Mouse (Mus musculus): ENCODE results near the gene Tmem62.
A peak's percentile ranks its signal among the peaks of the same experiment; 100 is the strongest.
"Not testable (repeated sequence)": the region's sequence is repeated elsewhere in the genome, so short reads cannot be mapped to it uniquely, and the experiment has no call there.

Tmem62 gene

DNA sequence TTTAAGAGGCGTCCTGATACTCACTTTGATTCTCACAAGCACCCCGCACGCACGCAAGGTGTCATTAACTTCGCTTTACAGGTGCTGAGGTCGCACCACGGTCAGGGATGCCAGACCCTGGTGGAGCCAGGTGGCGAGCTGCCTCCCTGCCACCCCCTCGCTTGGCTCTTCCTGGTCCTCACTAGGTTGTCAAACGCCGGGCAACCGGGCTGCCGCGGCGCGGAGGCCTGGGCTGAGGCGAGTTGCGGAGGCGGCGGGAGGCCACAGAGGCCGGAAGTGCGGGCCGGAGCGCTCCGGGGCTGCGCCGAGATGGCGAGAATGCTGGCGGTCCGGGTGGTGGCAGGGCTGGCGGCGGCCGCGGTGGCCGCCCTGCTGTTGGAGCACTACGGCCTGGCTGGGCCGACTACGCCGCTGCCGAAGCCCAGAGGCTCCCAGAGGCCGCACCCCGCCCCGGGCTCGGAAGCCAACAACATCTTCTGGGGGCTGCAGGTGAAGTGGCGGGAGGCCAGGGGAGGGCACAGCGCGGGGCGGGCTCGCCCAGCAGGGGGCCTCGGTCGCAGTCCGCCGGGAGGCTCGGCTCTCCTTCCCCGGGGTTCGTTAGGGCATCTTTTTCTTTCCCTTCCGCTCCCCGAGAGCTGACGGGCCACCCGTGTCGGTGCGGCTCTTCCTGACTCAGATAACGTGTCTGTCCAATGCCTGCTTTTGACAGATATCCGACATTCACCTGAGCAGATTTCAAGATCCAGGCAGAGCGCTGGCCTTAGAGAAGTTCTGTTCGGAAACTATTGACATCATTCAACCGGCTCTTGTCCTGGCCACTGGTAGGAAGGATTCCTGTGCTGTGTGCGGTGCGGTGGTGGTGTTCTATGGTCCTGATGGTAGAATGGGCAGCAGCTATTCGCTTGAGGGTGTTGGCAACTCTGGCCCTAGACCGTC, at the start of gene Tmem62:
Gene Tmem62 (plus strand): TSS at position 28 of the 936 bp plus-strand sequence.
- no peak for DNase-seq (ENCODE audit: low read depth)

DNA sequence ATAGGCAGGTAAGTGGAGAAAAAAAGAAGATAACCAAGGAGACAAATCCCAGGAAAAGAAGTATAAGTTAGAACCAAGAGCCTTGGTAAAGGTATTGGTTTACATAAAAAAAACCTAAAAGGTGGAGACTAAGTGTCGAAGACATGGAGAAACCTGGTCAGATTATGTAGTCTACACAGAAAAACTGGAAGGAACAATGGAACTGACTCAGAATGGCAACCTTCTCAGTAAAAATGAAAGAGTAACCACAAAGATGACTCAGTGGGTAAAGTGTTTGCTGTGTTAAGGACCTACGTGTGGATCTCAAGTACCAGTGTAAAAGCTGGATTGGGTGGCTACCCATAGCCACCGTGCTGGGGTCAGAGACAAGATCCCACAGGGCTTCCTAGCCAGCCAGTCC, 43.8 kb upstream of the Tmem62 start:
- no peak for DNase-seq (ENCODE audit: low read depth)

DNA sequence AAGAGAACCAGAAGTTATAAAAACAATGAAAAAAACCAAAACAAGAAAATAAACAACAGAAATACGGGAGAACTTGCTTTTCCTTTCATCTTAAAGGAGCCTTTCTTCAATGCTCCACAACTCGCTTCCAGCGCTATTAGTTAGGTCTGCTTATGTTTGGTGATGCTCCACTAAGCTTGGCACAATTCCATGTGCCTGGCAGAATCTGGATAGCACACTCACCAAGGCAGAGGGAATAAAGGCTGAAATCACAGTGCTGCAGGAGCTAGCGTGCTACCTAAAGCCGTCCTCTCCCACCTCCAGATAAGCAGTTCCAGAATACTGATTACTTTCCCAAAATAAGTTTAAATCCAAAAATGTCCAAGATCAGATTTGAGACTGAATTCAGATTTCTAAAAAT, 25.6 kb upstream of the Tmem62 start:
- no peak for DNase-seq (ENCODE audit: low read depth)

DNA sequence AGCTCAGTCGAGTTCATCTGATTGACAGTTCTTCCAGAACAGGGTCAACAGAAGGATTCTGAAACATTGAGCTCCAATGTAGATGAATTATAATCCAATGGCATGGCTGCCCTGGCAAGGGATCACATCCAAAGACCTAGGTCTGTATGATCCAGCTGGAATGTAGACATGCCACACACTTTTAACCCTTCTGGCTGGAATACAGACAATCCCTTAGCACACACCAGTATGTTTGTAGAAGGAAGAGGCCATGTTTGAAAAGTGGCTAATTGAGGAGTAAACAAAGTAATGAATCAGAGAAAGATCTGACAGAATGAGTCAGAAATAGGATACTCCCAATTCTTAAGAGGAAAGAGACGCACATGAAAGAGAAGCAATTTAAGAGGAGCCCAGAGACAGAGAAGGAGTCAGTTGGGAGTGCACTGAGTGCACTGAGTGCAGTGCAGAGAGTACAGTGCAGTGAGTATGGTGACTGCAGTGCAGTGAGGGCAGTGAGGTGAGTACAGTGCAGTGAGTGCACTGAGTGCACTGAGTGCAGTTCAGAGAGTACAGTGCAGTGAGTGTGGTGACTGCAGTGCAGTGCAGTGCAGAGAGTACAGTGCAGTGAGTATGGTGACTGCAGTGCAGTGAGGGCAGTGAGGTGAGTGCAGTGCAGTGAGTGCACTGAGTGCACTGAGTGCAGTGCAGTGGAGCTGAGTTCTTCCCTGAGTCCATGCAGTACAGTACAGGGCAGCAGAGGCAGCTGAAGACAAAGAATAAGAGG, 24.5 kb upstream of the Tmem62 start:
- DNase-seq (ENCODE audit: low read depth), result no peak

DNA sequence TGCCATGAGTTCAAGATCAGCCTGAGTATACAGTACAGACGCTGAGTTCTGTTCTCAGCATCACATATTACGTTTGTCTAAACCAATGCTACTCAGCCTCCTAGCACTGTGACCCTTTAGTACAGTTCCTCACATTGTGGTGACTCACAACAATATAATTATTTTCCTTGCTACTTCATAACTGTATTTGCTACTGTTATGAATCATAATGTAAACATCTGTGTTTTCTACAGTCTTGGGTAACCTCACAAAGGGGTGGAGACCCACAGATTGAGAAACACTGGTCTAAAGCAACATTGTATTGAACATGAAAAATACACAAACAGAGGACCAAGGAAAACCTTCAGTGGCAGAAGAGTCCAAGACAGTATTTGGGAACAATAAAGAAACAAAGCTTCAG, 17.5 kb upstream of the Tmem62 start:
- DNase-seq (ENCODE audit: low read depth), result no peak

DNA sequence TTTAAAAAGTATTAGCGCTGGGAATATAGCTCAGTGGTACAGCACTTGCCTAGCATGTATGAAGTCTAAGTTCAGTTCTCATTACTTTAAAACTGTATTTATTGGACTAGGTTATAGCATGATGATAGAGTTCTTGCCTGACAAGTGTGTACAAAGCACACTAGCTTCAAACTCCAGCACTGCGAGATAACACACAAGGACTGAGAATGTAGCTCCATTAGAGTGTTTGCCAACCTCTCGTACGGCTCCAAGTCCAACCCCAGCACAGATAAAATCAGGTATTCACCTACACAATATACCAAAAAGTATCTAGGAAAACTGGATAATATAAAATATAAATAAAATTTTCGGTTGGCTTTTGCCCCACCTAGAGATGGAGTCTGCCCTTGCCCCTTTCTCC, 17.0 kb upstream of the Tmem62 start:
- DNase-seq (ENCODE audit: low read depth), result no peak

DNA sequence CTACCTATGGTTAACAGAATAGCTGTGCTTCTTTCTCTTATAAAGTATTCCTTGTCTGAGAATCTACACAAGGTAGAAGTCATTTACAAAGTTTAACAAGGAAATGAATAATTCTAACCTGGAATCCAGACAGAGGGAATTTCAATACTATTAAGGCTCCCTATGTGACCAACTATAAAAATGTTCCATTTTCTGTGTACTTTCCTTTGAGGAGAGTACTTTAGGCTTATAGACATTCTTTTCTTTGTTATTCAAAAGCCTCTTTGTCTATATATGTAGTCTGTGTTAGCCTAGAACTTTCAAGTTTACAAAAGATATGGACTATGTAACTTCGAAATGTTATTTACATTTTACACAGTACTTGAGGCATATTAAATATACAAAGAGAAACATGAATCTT, 16.6 kb upstream of the Tmem62 start:
- DNase-seq (ENCODE audit: low read depth), result no peak

DNA sequence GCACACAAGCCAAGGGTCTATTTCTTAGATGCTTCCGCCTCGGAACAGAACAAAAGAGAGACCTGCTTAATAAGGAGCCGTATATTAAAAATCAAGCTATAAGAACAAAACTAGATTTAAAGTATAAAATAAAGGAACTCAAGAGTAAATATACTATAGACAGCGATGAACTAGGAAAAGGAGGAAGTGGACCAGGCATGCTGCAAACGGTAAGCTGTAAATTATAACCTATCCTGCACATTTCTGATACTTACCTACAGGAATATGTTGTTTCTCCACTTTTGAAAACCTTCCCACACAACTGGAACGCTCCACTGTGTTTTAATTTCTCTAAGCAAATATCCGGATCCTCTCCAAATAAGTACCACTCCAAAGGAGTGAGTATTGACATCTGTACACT, 13.7 kb upstream of the Tmem62 start:
- DNase-seq (ENCODE audit: low read depth), result no peak

DNA sequence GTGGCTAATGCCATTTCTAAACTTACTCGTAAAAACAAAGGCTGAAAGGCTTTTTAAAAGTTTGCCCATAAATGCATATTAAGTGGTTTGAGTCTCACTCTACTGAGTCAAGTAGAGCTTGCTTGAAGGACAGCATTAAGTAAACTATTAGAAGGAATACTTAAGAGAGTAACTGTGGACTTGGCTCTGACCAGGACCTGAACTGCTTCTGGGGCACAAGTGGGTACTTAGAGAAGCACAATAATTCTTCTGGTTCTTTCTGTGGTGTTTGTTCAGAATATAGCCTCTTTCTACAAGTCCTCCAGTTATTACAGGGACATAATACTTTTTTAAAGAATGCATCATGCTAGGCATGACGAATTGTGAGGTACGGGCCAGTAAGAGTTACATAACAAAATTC, 11.3 kb upstream of the Tmem62 start:
- no peak for DNase-seq (ENCODE audit: low read depth)

DNA sequence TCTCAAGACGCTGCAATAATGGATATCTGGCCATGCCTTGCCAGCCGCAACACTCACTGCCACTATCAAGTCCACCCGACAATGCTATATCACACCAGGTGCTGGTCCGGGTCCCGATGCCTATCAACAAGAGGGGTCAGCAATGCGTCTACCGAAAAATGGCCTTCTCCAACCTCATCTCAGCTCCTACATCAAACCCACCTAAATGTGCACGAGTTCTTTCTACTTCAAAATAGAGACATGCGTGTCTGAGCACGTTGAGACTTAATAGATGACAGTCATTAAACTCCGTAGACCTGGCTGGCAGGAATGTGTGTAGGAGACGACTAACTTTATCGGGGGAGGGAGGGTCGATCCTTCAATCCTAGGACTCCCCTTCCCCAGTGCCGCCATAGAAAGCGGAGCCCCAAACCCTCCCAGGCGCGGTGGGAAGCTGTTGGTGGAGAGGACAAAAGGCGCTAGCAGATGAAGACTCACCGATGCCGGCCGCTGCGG, 6.7 kb upstream of the Tmem62 start:
- no peak for DNase-seq (ENCODE audit: low read depth)

DNA sequence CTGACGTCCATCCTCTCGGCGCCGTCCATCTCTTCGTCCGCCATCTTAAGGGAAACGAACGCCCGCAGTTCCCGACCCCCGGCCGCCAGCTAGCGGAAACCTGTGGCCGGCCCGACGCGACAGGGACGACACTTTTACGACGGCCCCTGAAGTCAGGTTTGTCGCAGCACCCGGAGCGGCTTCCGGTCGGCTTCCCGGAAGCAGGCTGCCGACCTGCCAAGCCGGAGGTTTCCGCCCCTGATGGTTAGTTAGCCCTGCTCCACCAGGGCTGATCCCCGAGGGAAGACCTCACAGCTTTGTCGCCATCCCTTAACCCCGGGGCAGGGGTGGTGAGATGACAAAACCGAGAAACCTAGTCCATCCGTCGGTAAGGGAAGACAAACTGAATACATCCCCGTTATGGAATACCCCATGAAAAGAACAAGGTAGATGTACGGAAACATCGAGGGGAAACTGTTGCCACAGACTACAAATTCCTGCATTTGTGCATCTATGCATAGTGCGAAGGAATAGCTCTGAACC, 6.2 kb upstream of the Tmem62 start, which contains the start of gene Ubr1:
Gene Ubr1 (minus strand): TSS at position 157 of the 522 bp plus-strand sequence.
- peak; percentile 77 for DNase-seq (ENCODE audit: low read depth)

DNA sequence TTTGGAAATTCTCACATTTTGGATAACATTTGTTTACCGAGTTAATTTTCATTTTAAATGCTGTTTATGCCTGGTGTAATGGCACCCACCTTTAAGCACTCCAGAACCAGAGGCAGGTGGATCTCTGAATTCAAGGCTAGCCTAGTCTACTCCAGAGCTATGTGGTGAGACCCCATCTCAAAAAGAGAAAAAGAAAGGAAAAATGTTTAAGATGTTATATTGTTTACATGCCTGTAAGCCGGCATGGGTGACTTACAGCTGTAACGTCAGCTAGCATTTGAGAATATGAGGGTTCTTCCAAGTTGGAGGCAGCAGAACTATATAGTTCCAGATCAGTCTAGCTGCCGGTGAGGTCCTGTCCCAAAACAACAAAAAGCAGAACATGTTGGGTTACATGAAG, 5.1 kb upstream of the Tmem62 start:
- no peak for DNase-seq (ENCODE audit: low read depth)

DNA sequence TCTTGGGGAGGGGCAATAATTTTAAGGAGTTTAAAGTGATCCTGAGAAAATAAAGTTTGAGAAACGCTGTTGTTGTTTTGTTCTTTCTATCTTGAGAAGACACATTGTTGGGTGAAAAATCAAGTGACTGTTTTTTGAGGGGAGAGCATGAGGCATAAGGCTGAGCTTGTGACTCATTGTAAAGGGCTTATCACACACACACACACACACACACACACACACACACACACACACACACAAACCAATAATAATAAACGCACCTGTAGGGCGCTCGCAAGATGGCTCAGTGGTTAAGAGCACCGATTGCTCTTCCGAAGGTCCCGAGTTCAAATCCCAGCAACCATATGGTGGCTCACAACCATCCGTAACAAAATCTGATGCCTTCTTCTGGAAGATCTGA, 4.6 kb upstream of the Tmem62 start:
- DNase-seq (ENCODE audit: low read depth), result not testable (repeated sequence)

DNA sequence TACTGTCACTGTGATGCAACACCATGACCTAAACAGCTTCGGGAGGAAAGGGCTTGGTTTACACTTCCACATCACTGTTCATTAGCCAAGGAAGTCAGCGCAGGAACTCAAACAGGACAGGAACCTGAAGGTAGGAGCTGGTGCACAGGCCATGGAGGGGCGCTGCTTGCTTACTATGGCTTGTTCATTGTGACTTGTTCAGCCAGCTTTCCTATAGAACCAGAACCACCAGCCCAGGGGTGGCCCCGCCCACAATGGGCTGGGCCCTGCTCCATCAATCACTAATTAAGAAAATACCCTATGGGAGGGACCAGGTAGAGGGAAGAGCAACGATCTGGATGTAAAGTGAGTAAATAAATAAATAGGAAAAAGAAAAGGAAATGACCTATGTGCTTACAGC, 3.9 kb upstream of the Tmem62 start:
- no peak for DNase-seq (ENCODE audit: low read depth)

DNA sequence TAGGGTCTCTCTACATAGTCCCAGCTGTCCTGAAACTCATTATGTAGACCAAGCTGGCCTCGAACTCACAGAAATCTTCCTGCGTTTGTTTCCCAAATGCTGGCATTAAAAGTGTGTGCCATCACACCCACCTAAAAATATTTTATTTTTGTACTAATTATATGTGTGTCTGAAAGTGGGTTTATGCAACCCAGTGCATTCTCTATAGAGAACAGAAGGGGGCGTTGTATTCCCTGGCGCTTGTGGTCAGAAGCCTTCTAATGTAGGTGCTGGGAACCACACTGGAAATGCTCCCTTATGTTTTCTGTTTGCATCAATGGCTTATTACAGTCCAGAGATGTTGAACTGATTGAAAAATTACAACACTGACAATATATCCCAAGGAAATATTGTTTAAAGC, 509 bp upstream of the Tmem62 start:
- no peak for DNase-seq (ENCODE audit: low read depth)

DNA sequence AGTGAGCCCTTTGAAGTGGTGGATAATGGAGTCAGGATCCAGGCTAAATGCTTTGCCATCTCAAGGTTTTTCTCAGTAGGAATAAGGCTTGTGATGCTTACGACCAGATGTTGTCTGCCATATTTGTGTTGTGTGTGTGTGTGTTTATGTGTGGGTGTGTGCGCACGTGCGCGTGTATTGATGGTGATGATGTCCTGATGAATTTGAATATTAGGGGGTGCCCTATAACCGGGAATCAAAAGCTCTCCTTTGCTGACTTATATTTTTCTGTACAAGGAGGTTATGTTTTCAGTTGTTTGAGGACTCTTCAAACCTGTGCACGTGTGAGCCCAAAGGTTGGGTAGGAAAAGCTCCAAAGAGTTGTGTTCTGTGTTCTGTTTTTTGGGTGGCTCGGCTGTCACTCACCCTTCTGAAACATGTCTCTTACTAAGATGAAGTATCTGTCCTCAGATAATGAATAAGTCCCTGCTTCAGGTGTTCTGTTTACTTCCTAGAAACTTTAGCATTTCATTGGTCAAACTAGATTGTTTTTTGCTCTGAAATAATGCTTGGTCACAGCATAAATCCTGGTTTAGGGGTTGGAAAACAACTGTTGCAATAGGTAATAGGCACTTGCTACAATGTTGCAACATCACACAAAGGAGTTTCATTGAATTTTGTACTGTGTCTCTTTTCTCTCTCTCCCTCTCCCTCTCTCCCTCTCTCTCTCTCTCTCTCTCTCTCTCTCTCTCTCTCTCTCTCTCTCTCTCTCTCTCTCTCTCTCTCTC, 1.3 kb downstream of the Tmem62 start:
- DNase-seq (ENCODE audit: low read depth), result no peak

DNA sequence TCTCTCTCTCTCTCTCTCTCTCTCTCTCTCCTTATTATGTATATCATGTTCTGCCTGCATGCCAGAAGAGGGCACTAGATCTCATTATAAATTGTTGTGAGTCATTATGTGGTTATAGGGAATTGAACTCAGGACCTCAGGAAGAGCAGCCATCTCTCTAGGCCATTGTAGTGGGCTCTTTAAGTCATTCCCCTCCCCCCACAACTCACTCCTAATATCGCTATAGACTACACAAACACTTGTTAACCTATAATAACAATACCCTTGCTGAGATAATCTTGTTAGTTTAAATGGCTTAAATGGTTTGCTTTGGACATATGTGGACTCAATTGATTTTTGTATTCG, 1.8 kb downstream of the Tmem62 start:
- no peak for DNase-seq (ENCODE audit: low read depth)

DNA sequence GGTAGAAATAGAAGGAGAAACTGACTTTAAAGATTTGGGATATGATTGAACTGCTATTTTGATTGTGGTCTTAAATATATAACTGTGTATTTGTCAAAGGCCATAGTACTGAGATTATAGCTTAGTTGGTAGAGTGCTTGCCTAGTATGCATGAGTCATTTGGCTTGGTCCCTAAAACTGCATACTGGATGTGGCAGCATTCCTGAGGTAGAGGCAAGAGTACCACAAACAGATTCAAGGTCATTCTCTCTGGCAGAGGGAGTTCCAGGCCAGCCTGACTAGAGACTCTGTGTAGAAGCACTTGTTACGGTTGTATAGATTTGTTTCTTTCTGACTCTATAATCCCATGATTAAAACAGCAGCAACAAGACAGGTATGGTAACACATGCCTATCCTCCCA, 3.0 kb downstream of the Tmem62 start:
- no peak for DNase-seq (ENCODE audit: low read depth)

DNA sequence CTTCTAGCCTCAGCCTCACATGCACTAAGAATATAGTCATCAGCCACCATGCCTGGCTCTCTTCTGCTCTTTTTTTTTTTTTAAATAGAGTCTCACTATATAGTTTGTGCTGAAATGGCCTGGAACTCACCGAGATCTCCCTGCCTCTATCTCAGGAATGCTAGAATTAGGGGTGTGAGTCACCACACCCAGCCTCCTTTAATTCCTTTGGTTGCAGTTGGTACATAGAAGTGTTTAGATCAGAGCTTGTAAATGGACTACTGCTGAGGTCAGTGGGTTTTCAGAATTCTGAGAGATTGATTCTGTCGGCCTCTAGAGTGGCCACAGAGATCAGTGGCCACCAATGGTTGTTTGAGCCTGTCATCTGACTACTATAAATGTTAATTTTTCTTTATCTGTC, 4.0 kb downstream of the Tmem62 start:
- no peak for DNase-seq (ENCODE audit: low read depth)

DNA sequence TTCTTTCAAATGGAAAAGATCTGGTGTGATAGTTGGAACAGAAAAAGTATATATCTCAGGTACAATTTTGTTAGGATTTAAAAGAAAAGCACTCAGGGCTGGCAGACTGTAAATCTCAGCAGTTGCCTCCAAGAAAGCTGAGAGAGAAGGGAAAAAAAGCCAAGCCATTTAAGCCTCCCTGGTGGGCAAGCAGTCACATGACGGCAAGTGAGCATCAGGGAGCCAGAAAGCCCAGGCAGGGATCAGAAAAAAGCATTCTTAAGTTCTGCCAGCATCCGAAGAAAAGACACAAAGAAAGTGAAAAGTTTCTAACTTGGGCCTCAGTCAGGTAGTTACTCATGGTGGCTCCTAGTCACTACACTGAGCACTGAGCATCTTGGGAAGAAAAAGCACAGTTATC, 6.8 kb downstream of the Tmem62 start:
- DNase-seq (ENCODE audit: low read depth), result no peak

DNA sequence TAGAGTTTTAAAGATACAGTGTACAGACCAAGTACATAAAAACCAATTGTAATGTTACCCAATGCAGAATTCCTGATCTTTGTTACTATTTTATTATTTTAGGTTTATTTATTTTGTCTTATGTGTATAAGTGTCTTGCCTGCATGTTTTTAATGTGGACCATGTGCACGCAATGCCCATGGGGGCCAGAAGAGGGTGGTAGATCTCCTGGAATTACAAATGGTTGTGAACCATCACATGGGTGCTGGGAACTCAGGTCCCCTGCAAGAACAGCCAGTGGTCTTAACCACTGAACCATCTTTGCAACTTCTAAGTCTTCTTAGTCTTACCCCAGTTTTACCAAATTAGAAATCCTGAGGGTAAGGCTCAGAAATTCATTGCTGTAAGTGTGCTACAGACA, 8.4 kb downstream of the Tmem62 start:
- DNase-seq (ENCODE audit: low read depth), result no peak

DNA sequence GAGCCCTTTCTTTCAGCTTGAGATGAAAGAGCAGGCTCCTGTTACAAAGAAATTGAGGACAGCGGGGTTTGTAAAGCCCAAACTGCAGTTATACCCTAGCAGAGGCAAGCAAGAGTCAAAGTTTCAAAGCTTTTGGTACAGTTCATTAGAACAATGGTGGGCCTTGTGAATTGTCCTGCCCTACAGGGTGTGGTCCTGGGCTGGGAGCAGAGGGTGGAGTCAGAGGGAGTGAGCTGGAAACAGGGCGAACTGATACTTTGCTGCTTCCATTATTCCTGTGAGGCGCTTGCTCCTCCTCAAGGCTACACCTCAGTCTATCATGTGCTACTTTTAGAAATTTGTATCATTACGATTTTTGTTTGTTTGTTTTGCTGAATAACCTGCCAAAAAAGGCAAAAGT, 14.4 kb downstream of the Tmem62 start:
- DNase-seq (ENCODE audit: low read depth), result no peak
